Mouse (Mus musculus): ENCODE results near the gene Alpl. TPM values are rescaled to one million over a fixed set of nuclear protein-coding genes. Genes with fewer than 3 reads are reported as not detected.

Alpl gene
- polyA plus RNA-seq, 1 experiment: 8.2 TPM

DNA sequence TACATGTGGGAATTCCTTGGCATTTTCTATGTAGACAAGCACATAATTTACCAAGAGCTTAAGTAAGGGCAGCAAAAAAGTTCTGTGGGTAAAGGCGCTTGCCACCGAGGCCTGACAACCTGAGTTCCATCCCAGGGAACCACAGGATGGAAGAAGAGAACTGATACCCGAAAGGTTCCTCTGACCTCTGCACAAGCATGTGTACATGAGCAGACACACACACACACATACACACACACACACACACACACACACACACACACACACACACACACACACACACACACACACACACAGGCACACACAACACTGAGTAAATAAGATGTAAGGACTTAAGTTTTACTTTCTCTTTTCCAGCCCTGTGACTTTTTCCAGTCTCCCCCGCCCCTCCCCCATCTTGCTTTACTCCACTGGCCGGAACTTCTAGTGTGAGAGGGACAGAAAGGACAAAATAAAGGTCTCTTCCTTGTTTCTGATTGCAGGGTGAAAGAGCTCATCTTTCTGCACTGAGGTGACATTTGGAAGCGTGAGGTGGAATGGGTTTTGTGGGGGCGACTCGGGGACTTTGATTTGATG lies 32.2 kb downstream of the Alpl start:
- no peak overlapping the region for H3K27ac ChIP-seq (ENCODE audit: control insufficient read depth, insufficient read depth, low read depth, low read length)
- no peaks in the 10 kb centered on the region for H3K36me3 ChIP-seq (ENCODE audit: control insufficient read depth, insufficient read depth, low read length)
- peaks cover 4% of the 10 kb centered on the region; the same call in 1 of the 2 replicates for H3K4me1 ChIP-seq (ENCODE audit: control insufficient read depth, insufficient read depth, low read length)
- H3K4me3 ChIP-seq (ENCODE audit: control insufficient read depth, low read depth, low read length): no peak overlapping the region
- H3K27me3 ChIP-seq (ENCODE audit: control insufficient read depth, insufficient read depth, low read length): no peaks in the 10 kb centered on the region
- TF ChIP-seq POLR2A (IDR thresholded peaks at IDR 0.05; ENCODE audit: control insufficient read depth, low read depth, low read length) (no peak), CTCF (IDR thresholded peaks at IDR 0.05; ENCODE audit: control insufficient read depth, insufficient read depth, insufficient replicate concordance, low read depth, low read length) (no peak)

DNA sequence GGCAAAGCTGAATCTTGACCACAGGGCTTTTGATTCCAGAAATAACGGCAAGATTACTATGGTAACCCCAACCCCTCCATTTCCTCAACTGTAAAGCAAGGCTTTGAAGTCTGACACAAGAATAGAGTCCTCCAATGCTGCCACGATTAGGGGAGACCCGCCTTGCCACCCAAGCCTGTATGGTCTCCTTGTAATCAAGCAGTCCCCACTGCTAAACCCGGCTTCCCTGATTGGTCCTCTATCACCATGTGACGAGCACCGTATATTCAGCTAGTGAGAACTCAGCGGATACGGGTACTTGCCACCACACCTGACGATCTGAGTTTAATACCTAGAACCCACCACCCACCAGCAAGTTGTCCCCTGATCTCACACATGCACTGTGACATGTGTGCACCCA lies 33.3 kb downstream of the Alpl start:
- no peak for TF ChIP-seq POLR2A (IDR thresholded peaks at IDR 0.05; ENCODE audit: control insufficient read depth, low read depth, low read length)
- no peak for TF ChIP-seq CTCF (IDR thresholded peaks at IDR 0.05; ENCODE audit: control insufficient read depth, insufficient read depth, insufficient replicate concordance, low read depth, low read length)
- Histone ChIP-seq H3K27me3 (ENCODE audit: control insufficient read depth, insufficient read depth, low read length) (no peaks in the 10 kb centered on the region), H3K4me3 (ENCODE audit: control insufficient read depth, low read depth, low read length) (no peak overlapping the region), H3K27ac (ENCODE audit: control insufficient read depth, insufficient read depth, low read depth, low read length) (no peak overlapping the region), H3K4me1 (ENCODE audit: control insufficient read depth, insufficient read depth, low read length) (peaks cover 4% of the 10 kb centered on the region; the same call in 1 of the 2 replicates), H3K36me3 (ENCODE audit: control insufficient read depth, insufficient read depth, low read length) (no peaks in the 10 kb centered on the region)

DNA sequence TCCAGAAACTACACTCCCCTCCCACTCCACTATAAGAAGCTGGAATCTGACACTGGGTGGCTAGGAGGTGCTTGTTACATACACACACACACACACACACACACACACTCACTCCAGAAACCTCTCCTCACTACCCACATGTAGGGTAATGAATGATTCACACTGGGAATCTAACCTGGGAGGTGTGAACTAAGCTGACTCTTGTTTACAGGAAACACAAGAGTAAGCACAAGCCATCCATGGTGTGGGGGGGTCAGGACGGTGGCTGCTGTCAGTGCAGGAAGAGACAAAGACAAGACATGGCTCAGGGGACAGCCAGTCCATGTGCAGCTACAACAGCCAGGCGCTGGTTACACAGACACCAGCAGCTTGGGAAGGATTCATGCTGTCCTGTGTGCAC lies 41.7 kb downstream of the Alpl start:
- Histone ChIP-seq H3K4me3 (ENCODE audit: control insufficient read depth, low read depth, low read length) (no peak overlapping the region), H3K4me1 (ENCODE audit: control insufficient read depth, insufficient read depth, low read length) (no peaks in the 10 kb centered on the region), H3K36me3 (ENCODE audit: control insufficient read depth, insufficient read depth, low read length) (no peaks in the 10 kb centered on the region), H3K27ac (ENCODE audit: control insufficient read depth, insufficient read depth, low read depth, low read length) (no peak overlapping the region), H3K27me3 (ENCODE audit: control insufficient read depth, insufficient read depth, low read length) (no peaks in the 10 kb centered on the region)
- no peak for TF ChIP-seq POLR2A (IDR thresholded peaks at IDR 0.05; ENCODE audit: control insufficient read depth, low read depth, low read length)
- no peak for TF ChIP-seq CTCF (IDR thresholded peaks at IDR 0.05; ENCODE audit: control insufficient read depth, insufficient read depth, insufficient replicate concordance, low read depth, low read length)

DNA sequence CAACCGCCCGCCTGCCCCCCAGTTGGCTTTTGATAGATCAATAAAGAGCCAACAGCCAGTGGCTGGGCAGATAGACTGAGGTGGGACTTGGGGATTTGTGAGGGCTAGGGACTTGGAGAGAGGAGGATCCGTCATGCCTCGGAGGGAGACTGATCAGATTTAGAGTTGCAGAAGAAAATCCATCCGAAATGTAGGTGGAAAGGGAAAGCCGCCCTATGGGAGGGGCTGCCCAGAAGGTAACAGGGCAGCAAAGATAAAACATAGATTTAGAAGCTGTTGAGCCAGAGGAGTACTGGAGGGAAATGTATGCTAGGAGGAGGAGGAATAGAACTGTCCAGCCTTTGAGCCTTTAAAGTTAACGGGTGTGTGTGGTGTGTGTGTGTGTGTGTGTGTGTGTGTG lies 43.0 kb downstream of the Alpl start:
- no peak for TF ChIP-seq POLR2A (IDR thresholded peaks at IDR 0.05; ENCODE audit: control insufficient read depth, low read depth, low read length)
- no peak for TF ChIP-seq CTCF (IDR thresholded peaks at IDR 0.05; ENCODE audit: control insufficient read depth, insufficient read depth, insufficient replicate concordance, low read depth, low read length)
- Histone ChIP-seq H3K27me3 (ENCODE audit: control insufficient read depth, insufficient read depth, low read length) (no peaks in the 10 kb centered on the region), H3K27ac (ENCODE audit: control insufficient read depth, insufficient read depth, low read depth, low read length) (no peak overlapping the region), H3K36me3 (ENCODE audit: control insufficient read depth, insufficient read depth, low read length) (no peaks in the 10 kb centered on the region), H3K4me1 (ENCODE audit: control insufficient read depth, insufficient read depth, low read length) (no peaks in the 10 kb centered on the region), H3K4me3 (ENCODE audit: control insufficient read depth, low read depth, low read length) (no peak overlapping the region)

- Histone ChIP-seq H3K36me3 (ENCODE audit: control insufficient read depth, insufficient read depth, low read length) (no peaks in the 10 kb centered on the region), H3K27me3 (ENCODE audit: control insufficient read depth, insufficient read depth, low read length) (no peaks in the 10 kb centered on the region), H3K4me3 (ENCODE audit: control insufficient read depth, low read depth, low read length) (no peak overlapping the region), H3K4me1 (ENCODE audit: control insufficient read depth, insufficient read depth, low read length) (no peaks in the 10 kb centered on the region), H3K27ac (ENCODE audit: control insufficient read depth, insufficient read depth, low read depth, low read length) (no peak overlapping the region)
- TF ChIP-seq CTCF (IDR thresholded peaks at IDR 0.05; ENCODE audit: control insufficient read depth, insufficient read depth, insufficient replicate concordance, low read depth, low read length): no peak
- no peak for TF ChIP-seq POLR2A (IDR thresholded peaks at IDR 0.05; ENCODE audit: control insufficient read depth, low read depth, low read length)
Observed at GRCm38 (mm10) chr4:137752471-137752870, 43.7 kb downstream of the Alpl start.

DNA sequence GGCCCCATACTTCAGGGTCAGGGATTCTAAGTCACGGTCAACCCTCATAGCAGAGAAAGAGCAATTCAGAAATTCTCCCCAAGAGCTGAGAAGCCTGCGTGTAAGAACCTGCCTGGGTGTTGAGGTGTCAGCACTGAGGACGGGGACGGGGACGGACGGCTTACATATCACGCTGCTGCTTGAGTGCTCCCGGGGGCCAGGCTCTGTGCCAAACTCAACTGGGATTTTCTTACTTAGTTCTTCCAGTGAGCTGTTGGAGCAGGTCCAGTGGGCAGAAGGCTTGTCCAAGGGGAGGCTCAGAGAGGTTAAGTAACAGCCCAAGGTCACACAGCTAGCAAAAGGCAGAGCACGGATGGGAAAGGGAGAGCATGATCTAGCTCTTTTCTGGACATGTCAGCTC lies 44.5 kb downstream of the Alpl start:
- TF ChIP-seq POLR2A (IDR thresholded peaks at IDR 0.05; ENCODE audit: control insufficient read depth, low read depth, low read length): no peak
- no peak for TF ChIP-seq CTCF (IDR thresholded peaks at IDR 0.05; ENCODE audit: control insufficient read depth, insufficient read depth, insufficient replicate concordance, low read depth, low read length)
- Histone ChIP-seq H3K27me3 (ENCODE audit: control insufficient read depth, insufficient read depth, low read length) (no peaks in the 10 kb centered on the region), H3K36me3 (ENCODE audit: control insufficient read depth, insufficient read depth, low read length) (no peaks in the 10 kb centered on the region), H3K4me1 (ENCODE audit: control insufficient read depth, insufficient read depth, low read length) (no peaks in the 10 kb centered on the region), H3K27ac (ENCODE audit: control insufficient read depth, insufficient read depth, low read depth, low read length) (no peak overlapping the region), H3K4me3 (ENCODE audit: control insufficient read depth, low read depth, low read length) (no peak overlapping the region)

GRCm38 (mm10) chr4:137751310-137751709 lies 44.9 kb downstream of the Alpl start:
- Histone ChIP-seq H3K27ac (ENCODE audit: control insufficient read depth, insufficient read depth, low read depth, low read length) (no peak overlapping the region), H3K36me3 (ENCODE audit: control insufficient read depth, insufficient read depth, low read length) (no peaks in the 10 kb centered on the region), H3K27me3 (ENCODE audit: control insufficient read depth, insufficient read depth, low read length) (no peaks in the 10 kb centered on the region), H3K4me1 (ENCODE audit: control insufficient read depth, insufficient read depth, low read length) (no peaks in the 10 kb centered on the region), H3K4me3 (ENCODE audit: control insufficient read depth, low read depth, low read length) (no peak overlapping the region)
- TF ChIP-seq POLR2A (IDR thresholded peaks at IDR 0.05; ENCODE audit: control insufficient read depth, low read depth, low read length): no peak
- no peak for TF ChIP-seq CTCF (IDR thresholded peaks at IDR 0.05; ENCODE audit: control insufficient read depth, insufficient read depth, insufficient replicate concordance, low read depth, low read length)

- Histone ChIP-seq H3K27ac (ENCODE audit: control insufficient read depth, insufficient read depth, low read depth, low read length) (no peak overlapping the region), H3K27me3 (ENCODE audit: control insufficient read depth, insufficient read depth, low read length) (no peaks in the 10 kb centered on the region), H3K36me3 (ENCODE audit: control insufficient read depth, insufficient read depth, low read length) (no peaks in the 10 kb centered on the region), H3K4me3 (ENCODE audit: control insufficient read depth, low read depth, low read length) (no peak overlapping the region), H3K4me1 (ENCODE audit: control insufficient read depth, insufficient read depth, low read length) (no peaks in the 10 kb centered on the region)
- TF ChIP-seq POLR2A (IDR thresholded peaks at IDR 0.05; ENCODE audit: control insufficient read depth, low read depth, low read length) (no peak), CTCF (IDR thresholded peaks at IDR 0.05; ENCODE audit: control insufficient read depth, insufficient read depth, insufficient replicate concordance, low read depth, low read length) (no peak)
Observed at GRCm38 (mm10) chr4:137750121-137750520, 46.1 kb downstream of the Alpl start.

Measured in testis, adult 2 months (tissue).